Mouse (Mus musculus): ENCODE data around the gene Nos1ap.

Nos1ap gene

GRCm38 (mm10) chr1:170270696-170271095 lies 319.0 kb downstream of the Nos1ap start:
- no peak for DNase-seq

GRCm38 (mm10) chr1:170270281-170270680 lies 319.4 kb downstream of the Nos1ap start:
- DNase-seq: no peak

- peak; percentile 90 for DNase-seq
These were observed 334.1 kb downstream of the Nos1ap start for GRCm38 (mm10) chr1:170255560-170255910.

- DNase-seq: no peak
These were observed 334.6 kb downstream of the Nos1ap start for GRCm38 (mm10) chr1:170254893-170255559.
